Mouse (Mus musculus) erythroid progenitor cell, adult 5-6 weeks (primary cell): Measurements from ENCODE around the gene Lrrc43. TPM values are rescaled to one million over a fixed set of nuclear protein-coding genes. Genes with fewer than 3 reads are reported as not detected.
"Not testable (repeated sequence)": the region's sequence is repeated elsewhere in the genome, so short reads cannot be mapped to it uniquely, and the experiment has no call there.

Experiments used
- ATAC-seq: replicated peaks from 2 replicates; pipeline ENCODE4 v1.8.0; 2016; ENCODE audit warnings: moderate number of reproducible peaks, mild to moderate bottlenecking, moderate TSS enrichment, inconsistent platforms; ENCODE audit not compliant: poor library complexity, low FRiP score, severe bottlenecking
- total RNA-seq, 2 experiments: library from RNA; stranded (forward) in 1 of 2; stranded (reverse) in 1 of 2; fragments of 150-400 nt in 1 of 2; fragments of 186-747, 209-891 nt in 1 of 2; gene quantifications; 2 replicates each; pipeline versions ENCODE4 v1.2.3 to v1.2.4; 2015 to 2017; ENCODE audit warnings: low replicate concordance in 2 of 2

Gene Lrrc43
- not detected in 2 replicates for total RNA-seq (2015; ENCODE audit: low replicate concordance)
- total RNA-seq (2017; ENCODE audit: low replicate concordance): not detected in 2 replicates

GRCm38 (mm10) chr5:123489112-123489785, at the start of gene Lrrc43, which contains the start of gene Il31:
Lrrc43 (plus strand) TSS chr5:123489305.
Il31 (minus strand) TSS chr5:123489489.
- no peak for ATAC-seq

- no peak for ATAC-seq
These were observed 49.8 kb upstream of the Lrrc43 start for GRCm38 (mm10) chr5:123439312-123439711.

GRCm38 (mm10) chr5:123439941-123440340, 49.2 kb upstream of the Lrrc43 start:
- no peak for ATAC-seq

GRCm38 (mm10) chr5:123440664-123441063, 48.4 kb upstream of the Lrrc43 start:
- ATAC-seq: no peak

GRCm38 (mm10) chr5:123442283-123442682, 46.8 kb upstream of the Lrrc43 start:
- no peak for ATAC-seq

GRCm38 (mm10) chr5:123444069-123444468, 45.0 kb upstream of the Lrrc43 start:
- peak; percentile 55; the same call in 1 of the 2 replicates for ATAC-seq

GRCm38 (mm10) chr5:123444849-123445334, 44.2 kb upstream of the Lrrc43 start:
- ATAC-seq: no peak

GRCm38 (mm10) chr5:123451886-123452285, 37.2 kb upstream of the Lrrc43 start:
- ATAC-seq: no peak

GRCm38 (mm10) chr5:123461420-123461819, 27.7 kb upstream of the Lrrc43 start:
- ATAC-seq: no peak

- no peak for ATAC-seq
These were observed 24.5 kb upstream of the Lrrc43 start for GRCm38 (mm10) chr5:123464638-123465037.

GRCm38 (mm10) chr5:123470784-123471400, 18.2 kb upstream of the Lrrc43 start:
- no peak for ATAC-seq

- ATAC-seq: no peak
These were observed 15.3 kb upstream of the Lrrc43 start for GRCm38 (mm10) chr5:123473817-123474216.

GRCm38 (mm10) chr5:123487659-123488395, 1.3 kb upstream of the Lrrc43 start:
- no peak for ATAC-seq

GRCm38 (mm10) chr5:123489935-123490334, 830 bp downstream of the Lrrc43 start:
- ATAC-seq: no peak

- ATAC-seq: no peak
These were observed 10.6 kb downstream of the Lrrc43 start for GRCm38 (mm10) chr5:123499717-123500116.

- no peak for ATAC-seq
These were observed 12.9 kb downstream of the Lrrc43 start for GRCm38 (mm10) chr5:123501973-123502372.

- peak; percentile 81 for ATAC-seq
These were observed 19.0 kb downstream of the Lrrc43 start for GRCm38 (mm10) chr5:123507936-123508723.

GRCm38 (mm10) chr5:123508921-123509320, 19.8 kb downstream of the Lrrc43 start:
- ATAC-seq: no peak

- no peak for ATAC-seq
These were observed 21.1 kb downstream of the Lrrc43 start, which contains the start of gene B3gnt4 for GRCm38 (mm10) chr5:123510160-123510559. B3gnt4 (plus strand) TSS chr5:123510460.

GRCm38 (mm10) chr5:123511426-123511825, 22.3 kb downstream of the Lrrc43 start:
- not testable (repeated sequence) for ATAC-seq
